Mouse (Mus musculus) layer of hippocampus, adult 9-11 months (tissue): ENCODE measurements around the gene Olfr73.
"Not testable (repeated sequence)": the region's sequence is repeated elsewhere in the genome, so short reads cannot be mapped to it uniquely, and the experiment has no call there.

Source experiments
- DNase-seq: peaks from one replicate; pipeline ENCODE4 v3.0.0; 2022

Olfr73 gene

GRCm38 (mm10) chr2:88037599-88037998 lies at the start of gene Olfr73:
Olfr73 (minus strand) TSS chr2:88037699.
- no peak for DNase-seq

- no peak for DNase-seq
Measured at GRCm38 (mm10) chr2:88071730-88072129, 34.2 kb upstream of the Olfr73 start, which contains the start of gene Olfr1163. Olfr1163 (minus strand) TSS chr2:88071830.

GRCm38 (mm10) chr2:88063587-88063986 lies 26.1 kb upstream of the Olfr73 start:
- no peak for DNase-seq

GRCm38 (mm10) chr2:88051029-88051428 lies 13.5 kb upstream of the Olfr73 start, which contains the start of gene Olfr1162:
Olfr1162 (minus strand) TSS chr2:88051129.
- DNase-seq: no peak

- not testable (repeated sequence) for DNase-seq
Measured at GRCm38 (mm10) chr2:88022474-88022873, 15.0 kb downstream of the Olfr73 start, which contains the start of gene Olfr1161. Olfr1161 (plus strand) TSS chr2:88022774.

- no peak for DNase-seq
Measured at GRCm38 (mm10) chr2:88007515-88008318, 29.8 kb downstream of the Olfr73 start, which contains the start of gene Olfr1160. Olfr1160 (minus strand) TSS chr2:88008268.

GRCm38 (mm10) chr2:87989813-87990212 lies 47.7 kb downstream of the Olfr73 start, which contains the start of gene Olfr1158:
Olfr1158 (plus strand) TSS chr2:87990113.
- DNase-seq: no peak
